Mouse (Mus musculus) kidney, postnatal 10 days (tissue): ENCODE measurements around the gene Ikzf3.

Experiments
- DNase-seq: peaks from one replicate; pipeline ENCODE4 v3.0.0; 2021; ENCODE audit warnings: mixed read lengths

The Ikzf3 gene

GRCm38 (mm10) chr11:98563921-98564414 is 18.1 kb upstream of the Ikzf3 start:
- no peak for DNase-seq

DNA sequence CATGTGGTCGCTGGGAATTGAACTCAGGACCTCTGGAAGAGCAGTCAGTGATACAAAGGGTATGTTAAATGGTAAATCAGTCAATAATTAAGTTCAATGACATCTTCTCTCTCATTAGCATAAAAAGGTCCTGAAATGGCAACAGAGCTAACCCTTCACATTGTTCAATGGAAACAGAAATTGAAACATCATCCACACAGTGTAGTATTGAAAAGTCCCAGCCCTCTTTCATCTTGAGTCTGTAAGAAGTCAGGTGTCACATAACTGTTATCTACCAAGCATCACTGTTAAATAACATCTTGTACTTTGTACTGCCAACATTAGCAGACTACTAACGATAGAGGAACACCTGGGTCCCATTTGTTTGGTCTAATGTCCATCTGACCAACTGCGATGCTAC is 17.2 kb upstream of the Ikzf3 start:
- DNase-seq: no peak

- DNase-seq: no peak
These were observed 15.1 kb upstream of the Ikzf3 start for GRCm38 (mm10) chr11:98560942-98561341.

DNA sequence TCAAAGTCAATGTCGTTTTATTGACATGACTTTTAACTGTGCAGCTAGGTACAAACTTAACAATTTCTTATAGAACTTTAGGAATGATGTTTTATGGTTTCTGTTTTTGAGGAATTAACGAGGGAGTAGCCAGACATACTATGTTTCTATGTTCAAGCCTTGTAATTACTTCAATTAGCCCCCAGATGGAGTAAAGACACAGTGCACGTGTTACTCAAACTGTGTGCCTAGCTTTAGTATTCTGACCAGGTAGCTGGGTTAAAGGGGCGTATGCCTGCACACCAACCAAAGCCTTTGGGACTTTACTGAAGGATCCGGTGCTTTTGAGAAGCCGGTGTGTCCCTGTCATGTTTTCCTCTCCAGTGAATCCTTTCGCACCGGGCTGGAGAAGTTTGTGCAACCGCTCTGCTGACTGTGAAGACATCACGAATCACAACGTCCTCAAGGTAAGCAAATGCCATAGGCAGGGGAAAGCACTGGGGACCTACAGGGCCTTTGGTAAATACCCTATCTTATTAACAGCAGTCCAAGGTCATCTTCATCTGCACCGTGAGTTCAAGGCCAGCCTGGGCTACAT is 9.4 kb upstream of the Ikzf3 start:
- no peak for DNase-seq

GRCm38 (mm10) chr11:98553966-98554365 is 8.1 kb upstream of the Ikzf3 start:
- no peak for DNase-seq

- DNase-seq: peak; percentile 92
These were observed 5.4 kb upstream of the Ikzf3 start, which contains the start of gene Zpbp2 for GRCm38 (mm10) chr11:98550975-98551828. Zpbp2 (plus strand) TSS chr11:98551097.

GRCm38 (mm10) chr11:98550311-98550974 is 4.6 kb upstream of the Ikzf3 start:
- no peak for DNase-seq

- no peak for DNase-seq
These were observed 3.5 kb upstream of the Ikzf3 start for GRCm38 (mm10) chr11:98549363-98549762.

DNA sequence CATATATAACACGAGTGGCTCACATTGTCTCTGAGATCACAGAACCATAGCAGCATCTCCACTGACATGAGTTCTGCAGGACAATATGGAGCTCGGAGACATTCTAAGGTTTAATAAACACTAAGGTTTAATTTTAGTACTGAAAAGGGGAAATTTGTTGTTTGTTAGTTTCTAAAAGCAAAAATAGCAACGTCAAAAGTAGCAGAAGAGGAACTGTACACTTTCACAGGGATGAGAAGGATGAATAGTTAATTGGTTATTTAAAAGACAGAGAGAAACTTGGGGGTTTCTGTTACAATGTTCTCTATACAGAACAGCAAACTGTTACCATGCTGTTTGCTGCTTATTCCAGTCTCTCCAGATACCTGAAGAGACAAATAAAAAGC is 1.5 kb upstream of the Ikzf3 start:
- DNase-seq: no peak

- no peak for DNase-seq
These were observed 887 bp upstream of the Ikzf3 start for GRCm38 (mm10) chr11:98546529-98547307.

- DNase-seq: no peak
These were observed 747 bp downstream of the Ikzf3 start for GRCm38 (mm10) chr11:98544890-98545677.

GRCm38 (mm10) chr11:98543414-98543813 is 2.4 kb downstream of the Ikzf3 start:
- DNase-seq: no peak

- no peak for DNase-seq
These were observed 3.3 kb downstream of the Ikzf3 start for GRCm38 (mm10) chr11:98542553-98542952.

- no peak for DNase-seq
These were observed 5.5 kb downstream of the Ikzf3 start for GRCm38 (mm10) chr11:98540319-98540718.

GRCm38 (mm10) chr11:98537480-98538034 is 8.3 kb downstream of the Ikzf3 start:
- DNase-seq: no peak

GRCm38 (mm10) chr11:98526824-98527461 is 18.9 kb downstream of the Ikzf3 start:
- DNase-seq: no peak

GRCm38 (mm10) chr11:98525140-98525539 is 20.7 kb downstream of the Ikzf3 start:
- no peak for DNase-seq

GRCm38 (mm10) chr11:98520468-98520867 is 25.4 kb downstream of the Ikzf3 start:
- DNase-seq: no peak

- no peak for DNase-seq
These were observed 32.4 kb downstream of the Ikzf3 start for GRCm38 (mm10) chr11:98513356-98513936.

DNA sequence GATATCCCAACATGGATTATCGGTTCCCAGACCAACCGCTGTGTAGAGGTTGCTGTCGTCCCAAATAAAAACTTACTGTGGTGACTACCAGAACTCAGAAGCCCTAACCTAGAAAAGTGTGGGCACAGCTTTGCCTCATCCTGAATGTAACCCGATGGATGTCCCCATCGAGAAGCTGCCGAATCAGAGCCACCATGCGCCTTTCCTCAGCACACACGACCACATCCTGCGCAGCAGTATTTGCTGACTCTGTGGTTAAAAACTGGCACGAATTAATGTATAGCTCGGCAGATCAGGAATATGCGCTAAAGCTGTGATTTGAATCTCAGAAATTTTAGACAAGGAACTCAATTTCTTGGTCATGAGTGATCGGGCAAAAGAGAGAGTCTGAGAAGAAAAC is 33.0 kb downstream of the Ikzf3 start:
- DNase-seq: no peak

GRCm38 (mm10) chr11:98510125-98510524 is 35.7 kb downstream of the Ikzf3 start:
- no peak for DNase-seq
